Mouse (Mus musculus) brain, embryonic 14.5 days (tissue): ENCODE measurements at regions not wholly inside any gene's neighbourhood (a gene's known extent, or its start where the extent isn't known, plus 50 kb on each side); places are given as distances from the start of the nearest gene placed in this dataset.

Source experiments
- CTCF ChIP-seq: fragments of 200-500 bp; IDR thresholded peaks from 2 replicates; pipeline ENCODE4 v1.5.1; 2012; ENCODE audit warnings: inconsistent platforms, mild to moderate bottlenecking, moderate library complexity, borderline replicate concordance; ENCODE audit not compliant: insufficient read depth, insufficient read length; ENCODE audit errors: extremely low read depth
- POLR2A ChIP-seq: fragments of 200-500 bp; IDR thresholded peaks from 2 replicates; pipeline ENCODE4 v1.6.1; 2012; ENCODE audit warnings: mild to moderate bottlenecking, inconsistent platforms, borderline replicate concordance; ENCODE audit not compliant: poor library complexity, insufficient read depth, insufficient read length, severe bottlenecking; ENCODE audit errors: extremely low read depth

DNA sequence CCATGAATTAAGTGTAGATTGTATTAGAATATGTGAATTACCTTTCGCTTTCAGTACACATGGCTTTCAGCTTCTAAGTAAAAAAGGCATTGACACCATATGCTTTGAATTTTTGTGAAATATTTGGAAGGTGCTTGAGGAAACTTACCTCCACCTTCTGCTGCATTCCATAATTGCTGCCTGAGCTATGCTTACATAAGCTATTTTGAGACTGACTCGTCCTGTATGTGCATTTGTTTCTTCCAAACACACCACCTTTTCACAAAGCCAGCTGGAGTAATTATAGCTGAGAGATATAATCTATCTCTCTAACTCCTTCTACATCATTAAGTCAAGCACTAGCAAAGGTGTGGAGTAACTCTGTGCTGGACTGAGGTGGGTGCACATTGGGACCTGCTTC lies 224.0 kb upstream of the Pitrm1 start:
- no peak for TF ChIP-seq CTCF
- TF ChIP-seq POLR2A: no peak
